ENCODE assay signal across 25 mouse cellular contexts in genomic region chr8:119616358-119616757, GRCm38 (mm10). TPM values are rescaled to one million over a fixed set of nuclear protein-coding genes. Genes with fewer than 3 reads are reported as not detected.
"Had no signal": no experiment of that assay in that cellular context is flagged by ENCODE, and none has a peak within 500 bp of the region (broad histone marks: within the 10 kb centered on the region; RNA-seq: fewer than 3 reads in every experiment).

No protein-coding gene starts in this region.

- H3K4me1 ChIP-seq: lung, embryonic 15.5 days; megakaryocyte, embryonic 14.5 days; neural tube, embryonic 13.5 days had no signal

- H3K27me3 ChIP-seq: lung, embryonic 15.5 days; neural tube, embryonic 13.5 days had no signal

- DNase-seq: kidney, adult 2 months; kidney, postnatal 25 days; layer of hippocampus, postnatal 36 days; lung, adult 18-20 months; lung, postnatal 10 days; lung, postnatal 36 days; midbrain, embryonic 14.5 days; retina, postnatal 1 day; right cerebral cortex, postnatal 25 days; thymus, adult 2 months; thymus, postnatal 14 days; thymus, postnatal 4 days had no signal

- H3K4me3 ChIP-seq: left cerebral cortex, adult 2 months; lung, embryonic 15.5 days; megakaryocyte, embryonic 14.5 days; neural tube, embryonic 13.5 days had no signal

- H3K9ac ChIP-seq: liver, embryonic 14.5 days; lung, embryonic 15.5 days; neural tube, embryonic 13.5 days had no signal

- H3K9me3 ChIP-seq: lung, embryonic 15.5 days; megakaryocyte, embryonic 14.5 days; neural tube, embryonic 13.5 days had no signal

- H3K36me3 ChIP-seq: lung, embryonic 15.5 days; neural tube, embryonic 13.5 days had no signal

- H3K4me2 ChIP-seq: liver, embryonic 11.5 days; lung, embryonic 15.5 days; midbrain, embryonic 11.5 days; neural tube, embryonic 13.5 days had no signal

- H3K27ac ChIP-seq: kidney, postnatal 0 days; left cerebral cortex, adult 2 months; liver, embryonic 14.5 days; lung, embryonic 15.5 days; neural tube, embryonic 13.5 days had no signal

RNA-seq across cellular contexts. Expression of gene Adad2, which starts 3.8 kb away (rescaled TPM):
- total RNA-seq: left cerebral cortex, postnatal 10 days; neutrophil, adult 5-6 weeks had no signal
- polyA plus RNA-seq: kidney, adult 2 months; kidney, embryonic 14.5 days; kidney, postnatal 0 days; liver, embryonic 11.5 days; liver, embryonic 14.5 days; lung, embryonic 15.5 days; neural tube, embryonic 13.5 days; spleen, adult 2 months had no signal

RNA-seq across cellular contexts. Expression of gene Kcng4, which starts 19.1 kb away (rescaled TPM):
- total RNA-seq: neutrophil, adult 5-6 weeks had no signal
- polyA plus RNA-seq: limb, embryonic 11.5 days; liver, embryonic 11.5 days; liver, embryonic 14.5 days; neural tube, embryonic 13.5 days had no signal

RNA-seq across cellular contexts. Expression of gene Dnaaf1, which starts 41.3 kb away (rescaled TPM):
- total RNA-seq: left cerebral cortex, postnatal 10 days; neutrophil, adult 5-6 weeks had no signal
- polyA plus RNA-seq: spleen, adult 2 months had no signal
